Mouse (Mus musculus) G1E (cell line): ENCODE measurements around the gene Cebpb.

Experiments
- CTCF ChIP-seq: IDR thresholded peaks from 2 replicates; pipeline ENCODE4 v1.5.1; 2012; ENCODE audit warnings: low read depth, low read length, inconsistent platforms, mixed read lengths
- GATA1 ChIP-seq: IDR thresholded peaks from 2 replicates; pipeline ENCODE4 v1.6.1; 2012; ENCODE audit warnings: borderline replicate concordance, low read length, inconsistent platforms, mixed read lengths
- GATA2 ChIP-seq: IDR thresholded peaks from 2 replicates; pipeline ENCODE4 v1.6.1; 2012; ENCODE audit warnings: low read depth, low read length, inconsistent platforms, borderline replicate concordance
- TAL1 ChIP-seq: conservative IDR thresholded peaks from 2 replicates; pipeline ENCODE4 v1.6.1; 2012; ENCODE audit warnings: low read depth, low read length, inconsistent platforms, mixed read lengths

- TF ChIP-seq CTCF = no peak
- TF ChIP-seq TAL1 = no peak
- TF ChIP-seq GATA1 = no peak
- TF ChIP-seq GATA2 = no peak
Measured at GRCm38 (mm10) chr2:167709969-167710368, 21.3 kb downstream of the Cebpb start.
